Mouse (Mus musculus) limb, embryonic 15.5 days (tissue): ENCODE results near the gene Nadk. TPM values are rescaled to one million over a fixed set of nuclear protein-coding genes. Genes with fewer than 3 reads are reported as not detected.
A peak's percentile ranks its signal among the peaks of the same experiment; 100 is the strongest.

Experiments used
- ATAC-seq: fragments of 200-750 bp; cut with Nextera tagmentation; 2 replicates; pipeline ENCODE4 v1.8.0; 2017; ENCODE audit warnings: low read depth, moderate TSS enrichment; ENCODE audit not compliant: insufficient number of reproducible peaks, low FRiP score, low TSS enrichment
- H3K27ac ChIP-seq: fragments of 300-500 bp; sonication (generic); 2 replicates; pipeline ENCODE4 v1.5.1; 2015; ENCODE audit warnings: moderate library complexity, mild to moderate bottlenecking, inconsistent platforms
- H3K27me3 ChIP-seq: fragments of 300-500 bp; sonication (generic); 2 replicates; pipeline ENCODE4 v1.6.1; 2015; ENCODE audit warnings: inconsistent platforms
- H3K36me3 ChIP-seq: fragments of 300-500 bp; sonication (generic); 2 replicates; pipeline ENCODE4 v1.6.1; 2015; ENCODE audit warnings: inconsistent platforms
- H3K4me1 ChIP-seq: fragments of 300-500 bp; sonication (generic); 2 replicates; pipeline ENCODE4 v1.6.1; 2015; ENCODE audit warnings: inconsistent platforms
- H3K4me2 ChIP-seq: fragments of 300-500 bp; sonication (generic); 2 replicates; pipeline ENCODE4 v1.6.1; 2015; ENCODE audit warnings: mild to moderate bottlenecking, inconsistent platforms
- H3K4me3 ChIP-seq: fragments of 300-500 bp; sonication (generic); 2 replicates; pipeline ENCODE4 v1.5.1; 2015; ENCODE audit warnings: mild to moderate bottlenecking, inconsistent platforms
- H3K9ac ChIP-seq: fragments of 300-500 bp; sonication (generic); 2 replicates; pipeline ENCODE4 v1.6.1; 2015; ENCODE audit warnings: inconsistent platforms
- H3K9me3 ChIP-seq: fragments of 300-500 bp; sonication (generic); 2 replicates; pipeline ENCODE4 v1.6.1; 2016; ENCODE audit warnings: inconsistent platforms
- WGBS: fragments of 180-500 bp; shearing (Covaris S2); methylation state at CpG from one replicate; pipeline ENCODE4 v1.1.7; 2015; 5-methylcytosine and 5-hydroxymethylcytosine counted together
- polyA plus RNA-seq: library from polyadenylated mRNA; unstranded; fragments of >200 nt; fragmentation: Nextera tagmentation; extraction: Ambion mirVana; gene quantifications from 2 replicates; pipeline ENCODE4 v1.2.1, GENCODE M21; 2015

Nadk gene
- polyA plus RNA-seq: 85.7 and 90.6 TPM in 2 replicates

- Histone ChIP-seq H3K4me3 (peak within 1 kb of the TSS; percentile 90), H3K4me2 (peak within 1 kb of the TSS; percentile 63), H3K9me3 (no peaks in the 10 kb centered on the region), H3K27ac (peak within 1 kb of the TSS; percentile 91), H3K36me3 (peaks cover 37% of the 10 kb centered on the region), H3K27me3 (no peaks in the 10 kb centered on the region), H3K4me1 (peaks cover 37% of the 10 kb centered on the region), H3K9ac (peak within 1 kb of the TSS; percentile 29; the same call in 1 of the 2 replicates)
- 56% methylated on average over 7 of the region's 7 CpGs for WGBS
- ATAC-seq: no peak
These were observed at the start of gene Nadk for GRCm38 (mm10) chr4:155561661-155562442. TSS of gene Nadk (plus strand) at chr4:155562378.

- H3K9me3 ChIP-seq: no peaks in the 10 kb centered on the region
- no peak overlapping the region for H3K9ac ChIP-seq
- H3K4me2 ChIP-seq: no peak overlapping the region
- no peak overlapping the region for H3K4me3 ChIP-seq
- WGBS: 81% methylated on average over 2 of the region's 2 CpGs
- H3K27ac ChIP-seq: no peak overlapping the region
- peaks cover 10% of the 10 kb centered on the region; the same call in 1 of the 2 replicates for H3K36me3 ChIP-seq
- ATAC-seq: no peak
- H3K4me1 ChIP-seq: no peaks in the 10 kb centered on the region
- H3K27me3 ChIP-seq: no peaks in the 10 kb centered on the region
These were observed 47.4 kb upstream of the Nadk start for GRCm38 (mm10) chr4:155514810-155515209.

- Histone ChIP-seq H3K4me1 (no peaks in the 10 kb centered on the region), H3K27ac (no peak overlapping the region), H3K36me3 (peaks cover 15% of the 10 kb centered on the region; the same call in 1 of the 2 replicates), H3K9ac (no peak overlapping the region), H3K9me3 (no peaks in the 10 kb centered on the region), H3K4me3 (no peak overlapping the region), H3K27me3 (no peaks in the 10 kb centered on the region), H3K4me2 (no peak overlapping the region)
- 84% methylated on average over 7 of the region's 7 CpGs for WGBS
- ATAC-seq: no peak
These were observed 44.1 kb upstream of the Nadk start for GRCm38 (mm10) chr4:155517948-155518517.

- Histone ChIP-seq H3K27ac (no peak overlapping the region), H3K4me1 (no peaks in the 10 kb centered on the region), H3K27me3 (no peaks in the 10 kb centered on the region), H3K4me2 (no peak overlapping the region), H3K9ac (no peak overlapping the region), H3K36me3 (peaks cover 20% of the 10 kb centered on the region), H3K4me3 (no peak overlapping the region), H3K9me3 (no peaks in the 10 kb centered on the region)
- ATAC-seq: no peak
- WGBS: 61% methylated on average over 7 of the region's 7 CpGs
These were observed 39.9 kb upstream of the Nadk start for GRCm38 (mm10) chr4:155522327-155522726.

- H3K27ac ChIP-seq: no peak overlapping the region
- no peak overlapping the region for H3K9ac ChIP-seq
- H3K36me3 ChIP-seq: peaks cover 42% of the 10 kb centered on the region
- H3K9me3 ChIP-seq: no peaks in the 10 kb centered on the region
- no peaks in the 10 kb centered on the region for H3K27me3 ChIP-seq
- no peak overlapping the region for H3K4me2 ChIP-seq
- WGBS: 80% methylated on average over 5 of the region's 5 CpGs
- no peaks in the 10 kb centered on the region for H3K4me1 ChIP-seq
- no peak overlapping the region for H3K4me3 ChIP-seq
- no peak for ATAC-seq
These were observed 36.4 kb upstream of the Nadk start for GRCm38 (mm10) chr4:155525751-155526150.

- no peak for ATAC-seq
- WGBS: 77% methylated on average over 3 of the region's 3 CpGs
These were observed 32.9 kb upstream of the Nadk start for GRCm38 (mm10) chr4:155529294-155529693.

GRCm38 (mm10) chr4:155549993-155550392 lies 12.2 kb upstream of the Nadk start:
- H3K4me1 ChIP-seq: no peaks in the 10 kb centered on the region
- WGBS: 91% methylated on average over 7 of the region's 7 CpGs
- H3K27me3 ChIP-seq: no peaks in the 10 kb centered on the region
- no peak for ATAC-seq
- no peak overlapping the region for H3K27ac ChIP-seq
- H3K4me2 ChIP-seq: no peak overlapping the region
- H3K36me3 ChIP-seq: peaks cover 62% of the 10 kb centered on the region
- no peak overlapping the region for H3K9ac ChIP-seq
- H3K4me3 ChIP-seq: no peak overlapping the region
- H3K9me3 ChIP-seq: no peaks in the 10 kb centered on the region

More at GRCm38 (mm10) chr4:155529294-155529693, 32.9 kb upstream of the Nadk start:
- no peak overlapping the region for H3K27ac ChIP-seq
- peaks cover 57% of the 10 kb centered on the region for H3K36me3 ChIP-seq
- no peak overlapping the region for H3K4me3 ChIP-seq
- H3K9ac ChIP-seq: no peak overlapping the region
- no peak overlapping the region for H3K4me2 ChIP-seq
- no peaks in the 10 kb centered on the region for H3K27me3 ChIP-seq
- no peaks in the 10 kb centered on the region for H3K9me3 ChIP-seq
- H3K4me1 ChIP-seq: no peaks in the 10 kb centered on the region

GRCm38 (mm10) chr4:155550446-155550845 lies 11.7 kb upstream of the Nadk start:
- Histone ChIP-seq H3K27me3 (no peaks in the 10 kb centered on the region), H3K4me2 (no peak overlapping the region), H3K9ac (no peak overlapping the region), H3K9me3 (no peaks in the 10 kb centered on the region), H3K27ac (no peak overlapping the region), H3K36me3 (peaks cover 62% of the 10 kb centered on the region), H3K4me3 (no peak overlapping the region), H3K4me1 (no peaks in the 10 kb centered on the region)
- ATAC-seq: no peak
- 82% methylated on average over 2 of the region's 2 CpGs for WGBS

GRCm38 (mm10) chr4:155551073-155551472 lies 11.1 kb upstream of the Nadk start:
- peaks cover 66% of the 10 kb centered on the region for H3K36me3 ChIP-seq
- 94% methylated on average over 4 of the region's 4 CpGs for WGBS
- no peak for ATAC-seq
- H3K27ac ChIP-seq: no peak overlapping the region
- H3K4me3 ChIP-seq: no peak overlapping the region
- no peaks in the 10 kb centered on the region for H3K27me3 ChIP-seq
- no peaks in the 10 kb centered on the region for H3K9me3 ChIP-seq
- H3K4me1 ChIP-seq: no peaks in the 10 kb centered on the region
- no peak overlapping the region for H3K4me2 ChIP-seq
- no peak overlapping the region for H3K9ac ChIP-seq

- no peak overlapping the region for H3K27ac ChIP-seq
- H3K9me3 ChIP-seq: no peaks in the 10 kb centered on the region
- H3K4me1 ChIP-seq: no peaks in the 10 kb centered on the region
- H3K27me3 ChIP-seq: no peaks in the 10 kb centered on the region
- H3K9ac ChIP-seq: no peak overlapping the region
- no peak for ATAC-seq
- H3K4me3 ChIP-seq: no peak overlapping the region
- peaks cover 80% of the 10 kb centered on the region for H3K36me3 ChIP-seq
- 91% methylated on average over 6 of the region's 6 CpGs for WGBS
- H3K4me2 ChIP-seq: no peak overlapping the region
These were observed 9.2 kb upstream of the Nadk start for GRCm38 (mm10) chr4:155552917-155553532.

- H3K27me3 ChIP-seq: no peaks in the 10 kb centered on the region
- 84% methylated on average over 4 of the region's 4 CpGs for WGBS
- H3K4me1 ChIP-seq: no peaks in the 10 kb centered on the region
- ATAC-seq: no peak
- no peak overlapping the region for H3K27ac ChIP-seq
- no peak overlapping the region for H3K4me2 ChIP-seq
- H3K9ac ChIP-seq: no peak overlapping the region
- H3K4me3 ChIP-seq: no peak overlapping the region
- H3K9me3 ChIP-seq: no peaks in the 10 kb centered on the region
- H3K36me3 ChIP-seq: peaks cover 81% of the 10 kb centered on the region
These were observed 7.3 kb upstream of the Nadk start for GRCm38 (mm10) chr4:155554880-155555279.

GRCm38 (mm10) chr4:155555464-155555863 lies 6.7 kb upstream of the Nadk start:
- H3K27me3 ChIP-seq: no peaks in the 10 kb centered on the region
- no peak overlapping the region for H3K9ac ChIP-seq
- H3K36me3 ChIP-seq: peaks cover 85% of the 10 kb centered on the region
- 69% methylated on average over 1 of the region's 1 CpGs for WGBS
- H3K4me3 ChIP-seq: no peak overlapping the region
- no peak overlapping the region for H3K27ac ChIP-seq
- H3K9me3 ChIP-seq: no peaks in the 10 kb centered on the region
- 0 out of 2 replicates have a peak, but pooled peaks cover under 1% of the 10 kb centered on the region for H3K4me1 ChIP-seq
- ATAC-seq: no peak
- H3K4me2 ChIP-seq: no peak overlapping the region
